Mouse (Mus musculus) stomach, embryonic 14.5 days (tissue): ENCODE results near the gene Lrch2. TPM values are rescaled to one million over a fixed set of nuclear protein-coding genes. Genes with fewer than 3 reads are reported as not detected.
"Not testable (repeated sequence)": the region's sequence is repeated elsewhere in the genome, so short reads cannot be mapped to it uniquely, and the experiment has no call there.

Experiments used
- ATAC-seq: fragments of 200-750 bp; cut with Nextera tagmentation; 2 replicates; pipeline ENCODE4 v1.8.0; 2017; ENCODE audit warnings: low read depth, moderate TSS enrichment; ENCODE audit not compliant: insufficient number of reproducible peaks, insufficient read depth, low FRiP score
- H3K27ac ChIP-seq: fragments of 300-500 bp; sonication (generic); 2 replicates; pipeline ENCODE4 v1.5.1; 2014; ENCODE audit warnings: mild to moderate bottlenecking, low read length, moderate library complexity, mixed read lengths
- H3K27me3 ChIP-seq: fragments of 300-500 bp; sonication (generic); 2 replicates; pipeline ENCODE4 v1.6.1; 2014; ENCODE audit warnings: low read length, control low read depth, mixed read lengths; ENCODE audit not compliant: control insufficient read depth, insufficient read depth
- H3K36me3 ChIP-seq: fragments of 300-500 bp; sonication (generic); 2 replicates; pipeline ENCODE4 v1.6.1; 2014; ENCODE audit warnings: mild to moderate bottlenecking, control low read depth, low read length, moderate library complexity, mixed read lengths; ENCODE audit not compliant: control insufficient read depth, insufficient read depth
- H3K4me1 ChIP-seq: fragments of 300-500 bp; sonication (generic); 2 replicates; pipeline ENCODE4 v1.6.1; 2014; ENCODE audit warnings: low read length, control low read depth, mixed read lengths; ENCODE audit not compliant: control insufficient read depth, insufficient read depth
- H3K4me2 ChIP-seq: fragments of 300-500 bp; sonication (generic); replicated peaks from 2 replicates; pipeline ENCODE4 v1.6.1; 2014; ENCODE audit warnings: low read depth, low read length, control low read depth
- H3K4me3 ChIP-seq: fragments of 300-500 bp; sonication (generic); 2 replicates; pipeline ENCODE4 v1.5.1; 2014; ENCODE audit warnings: low read depth, low read length, control low read depth
- H3K9ac ChIP-seq: fragments of 300-500 bp; sonication (generic); replicated peaks from 2 replicates; pipeline ENCODE4 v1.6.1; 2014; ENCODE audit warnings: low read depth, mild to moderate bottlenecking, control low read depth, low read length, moderate library complexity, mixed read lengths
- H3K9me3 ChIP-seq: fragments of 300-500 bp; sonication (generic); 2 replicates; pipeline ENCODE4 v1.6.1; 2016; ENCODE audit warnings: low read depth, low read length, control low read depth; ENCODE audit not compliant: control insufficient read depth
- WGBS: fragments of 180-500 bp; shearing (Covaris S2); extraction: QIAGEN DNeasy Blood & Tissue Kit; methylation state at CpG from one replicate; pipeline ENCODE4 v1.1.7; 2014; 5-methylcytosine and 5-hydroxymethylcytosine counted together
- polyA plus RNA-seq: library from polyadenylated mRNA; unstranded; fragments of >200 nt; fragmentation: Nextera tagmentation; extraction: Ambion mirVana; gene quantifications from 2 replicates; pipeline ENCODE4 v1.2.1, GENCODE M21; 2014

Gene Lrch2
- polyA plus RNA-seq, 1 experiment from 2014 or later, result 10.1 TPM

GRCm38 (mm10) chrX:147453610-147454009 lies 100.3 kb downstream of the Lrch2 start, which contains the start of gene Vmn1r239-ps:
Vmn1r239-ps (minus strand) TSS chrX:147453710.
- ATAC-seq, H3K4me2 ChIP-seq, H3K27ac ChIP-seq, H3K36me3 ChIP-seq, H3K4me1 ChIP-seq, H3K27me3 ChIP-seq, H3K4me3 ChIP-seq, H3K9ac ChIP-seq, H3K9me3 ChIP-seq: not testable (repeated sequence)
- WGBS, result 78% methylated on average over 1 of the region's 1 CpGs

- H3K27ac ChIP-seq, result no peak overlapping the region
- H3K27me3 ChIP-seq, result no peaks in the 10 kb centered on the region
- ATAC-seq, result no peak
- no peaks in the 10 kb centered on the region for H3K9me3 ChIP-seq
- no peak overlapping the region for H3K4me3 ChIP-seq
- no peak overlapping the region for H3K9ac ChIP-seq
- no peaks in the 10 kb centered on the region for H3K4me1 ChIP-seq
- H3K36me3 ChIP-seq, result no peaks in the 10 kb centered on the region
- no peak overlapping the region for H3K4me2 ChIP-seq
- WGBS, result 81% methylated on average over 4 of the region's 4 CpGs
These were observed 110.5 kb downstream of the Lrch2 start for GRCm38 (mm10) chrX:147443386-147443785.

GRCm38 (mm10) chrX:147435400-147435799 lies 118.5 kb downstream of the Lrch2 start:
- H3K36me3 ChIP-seq, result no peaks in the 10 kb centered on the region
- H3K4me1 ChIP-seq, result no peaks in the 10 kb centered on the region
- H3K4me3 ChIP-seq, result no peak overlapping the region
- no peak overlapping the region for H3K4me2 ChIP-seq
- H3K27ac ChIP-seq, result no peak overlapping the region
- H3K9me3 ChIP-seq, result no peaks in the 10 kb centered on the region
- 78% methylated on average over 2 of the region's 2 CpGs for WGBS
- no peaks in the 10 kb centered on the region for H3K27me3 ChIP-seq
- no peak overlapping the region for H3K9ac ChIP-seq
- no peak for ATAC-seq

GRCm38 (mm10) chrX:147429753-147430152 lies 124.1 kb downstream of the Lrch2 start:
- H3K36me3 ChIP-seq, result no peaks in the 10 kb centered on the region
- no peak overlapping the region for H3K27ac ChIP-seq
- H3K9ac ChIP-seq, result no peak overlapping the region
- ATAC-seq, result no peak
- WGBS, result 68% methylated on average over 1 of the region's 1 CpGs
- no peaks in the 10 kb centered on the region for H3K27me3 ChIP-seq
- H3K9me3 ChIP-seq, result no peaks in the 10 kb centered on the region
- no peak overlapping the region for H3K4me2 ChIP-seq
- no peak overlapping the region for H3K4me3 ChIP-seq
- H3K4me1 ChIP-seq, result no peaks in the 10 kb centered on the region

- ATAC-seq, result no peak
These were observed 124.8 kb downstream of the Lrch2 start, which contains the start of gene Il13ra2 for GRCm38 (mm10) chrX:147429129-147429528. Il13ra2 (minus strand) TSS chrX:147429192.

More at GRCm38 (mm10) chrX:147429129-147429528, 124.8 kb downstream of the Lrch2 start, which contains the start of gene Il13ra2:
- Histone ChIP-seq H3K4me1 (no peaks in the 10 kb centered on the region), H3K9me3 (no peaks in the 10 kb centered on the region), H3K9ac (no peak within 1 kb of the TSS), H3K27me3 (no peaks in the 10 kb centered on the region), H3K4me2 (no peak within 1 kb of the TSS), H3K36me3 (no peaks in the 10 kb centered on the region), H3K4me3 (no peak within 1 kb of the TSS), H3K27ac (no peak within 1 kb of the TSS)
- WGBS, result 55% methylated on average over 1 of the region's 1 CpGs

Other genes starting within 250 kb of the Lrch2 start
- not detected in 2 replicates for gene Il13ra2, start 124.9 kb downstream of the Lrch2 start, polyA plus RNA-seq
- gene Vmn1r239-ps, start 100.4 kb downstream of the Lrch2 start, polyA plus RNA-seq, result not detected in 2 replicates
- not detected in 2 replicates for gene Gm15128, start 211.9 kb upstream of the Lrch2 start, polyA plus RNA-seq